Mouse (Mus musculus) olfactory bulb, adult 2 months (tissue): ENCODE measurements at regions not wholly inside any gene's neighbourhood (a gene's known extent, or its start where the extent isn't known, plus 50 kb on each side); places are given as distances from the start of the nearest gene placed in this dataset.

Experiments used
- H3K27ac ChIP-seq: fragments of 200-500 bp; 2 replicates; pipeline ENCODE4 v1.5.1; 2012; ENCODE audit warnings: low read depth, low read length; ENCODE audit not compliant: insufficient read depth
- H3K4me1 ChIP-seq: fragments of 200-500 bp; 2 replicates; pipeline ENCODE4 v1.6.1; 2012; ENCODE audit warnings: low read length; ENCODE audit not compliant: control insufficient read depth, insufficient read depth
- H3K4me3 ChIP-seq: fragments of 200-500 bp; 2 replicates; pipeline ENCODE4 v1.5.1; 2012; ENCODE audit warnings: mild to moderate bottlenecking, low read depth, low read length, moderate library complexity; ENCODE audit not compliant: insufficient read depth
- CTCF ChIP-seq: fragments of 200-500 bp; IDR thresholded peaks from 2 replicates; pipeline ENCODE4 v1.5.1; 2012; ENCODE audit warnings: low read depth, mild to moderate bottlenecking, low read length, moderate library complexity; ENCODE audit not compliant: insufficient read depth
- POLR2A ChIP-seq: fragments of 200-500 bp; IDR thresholded peaks from 2 replicates; pipeline ENCODE4 v1.6.1; 2012; ENCODE audit warnings: mild to moderate bottlenecking, low read depth, low read length, moderate library complexity; ENCODE audit not compliant: insufficient read depth
- WGBS: fragments of 180-500 bp; shearing (Covaris S2); methylation state at CpG from one replicate; pipeline ENCODE4 v1.1.7; 2018; 5-methylcytosine and 5-hydroxymethylcytosine counted together

DNA sequence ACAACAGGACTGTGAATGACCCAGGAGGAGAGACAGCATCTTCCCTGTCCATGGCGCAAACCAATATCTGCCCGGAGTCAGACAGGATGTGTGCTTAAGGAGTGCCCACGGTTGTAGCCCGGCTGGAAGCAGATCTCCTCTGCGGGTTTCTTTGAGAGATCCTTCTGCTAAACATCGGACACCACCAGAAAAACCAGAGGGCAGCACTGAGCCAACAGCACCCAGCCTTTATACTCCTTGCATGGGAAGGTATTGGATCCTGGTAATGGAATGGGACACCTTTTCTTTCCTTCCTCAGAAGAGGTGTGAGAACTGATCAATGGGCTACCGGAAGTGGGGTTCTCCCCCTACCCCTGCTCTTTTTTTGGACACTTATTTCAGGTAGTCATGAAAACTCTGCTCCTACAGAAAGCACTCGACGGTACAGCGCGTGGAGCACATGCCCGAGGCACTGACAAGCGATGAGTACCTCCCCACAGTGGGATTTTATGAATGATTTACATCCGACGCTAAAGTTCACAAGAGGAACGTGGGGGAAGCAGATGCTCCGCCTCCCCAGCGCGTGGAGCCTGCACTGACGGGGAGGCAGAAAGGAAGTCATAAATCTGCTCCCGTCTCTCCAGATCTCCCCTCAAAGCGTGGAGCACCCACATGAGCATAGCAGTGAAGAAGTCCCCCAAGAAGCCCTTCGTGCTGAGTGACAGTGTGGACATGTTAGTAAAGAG lies 278.9 kb downstream of the Vrk1 start:
- H3K4me3 ChIP-seq = no peak overlapping the region
- 79% methylated on average over 23 of the region's 23 CpGs for WGBS
- TF ChIP-seq POLR2A (no peak), CTCF (no peak)
- peaks cover 12% of the 10 kb centered on the region for H3K4me1 ChIP-seq
- H3K27ac ChIP-seq = no peak overlapping the region

DNA sequence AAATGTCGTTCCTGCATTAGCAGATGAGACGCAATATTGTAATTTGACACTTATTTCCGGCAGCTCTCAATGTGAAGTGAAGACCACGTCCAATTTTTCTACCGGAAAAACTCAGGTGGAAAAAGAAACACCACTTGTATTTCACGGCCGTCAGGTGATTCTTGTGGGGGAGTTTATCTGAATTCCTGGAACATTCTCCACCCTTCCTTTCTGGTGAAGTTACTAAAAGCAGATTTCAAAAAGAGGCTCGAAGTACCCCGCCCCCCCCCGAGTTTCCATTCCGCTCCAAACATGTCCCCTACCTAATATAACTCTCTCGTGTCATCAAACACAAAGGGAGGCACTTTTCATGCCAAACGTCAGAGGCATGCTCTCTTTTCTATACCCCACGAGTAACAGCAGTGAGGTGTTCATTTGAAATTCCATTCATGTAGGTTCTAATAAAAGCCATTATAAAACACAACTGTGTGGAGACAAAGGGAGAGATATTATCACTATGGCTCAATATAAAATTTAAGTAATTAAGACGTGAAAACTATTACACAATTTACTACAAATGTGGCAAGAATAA lies 281.5 kb downstream of the Vrk1 start:
- WGBS = 56% methylated on average over 15 of the region's 15 CpGs
- Histone ChIP-seq H3K27ac (no peak overlapping the region), H3K4me3 (no peak overlapping the region), H3K4me1 (0 out of 2 replicates have a peak, but pooled peaks cover 2% of the 10 kb centered on the region)
- no peak for TF ChIP-seq POLR2A
- no peak for TF ChIP-seq CTCF

DNA sequence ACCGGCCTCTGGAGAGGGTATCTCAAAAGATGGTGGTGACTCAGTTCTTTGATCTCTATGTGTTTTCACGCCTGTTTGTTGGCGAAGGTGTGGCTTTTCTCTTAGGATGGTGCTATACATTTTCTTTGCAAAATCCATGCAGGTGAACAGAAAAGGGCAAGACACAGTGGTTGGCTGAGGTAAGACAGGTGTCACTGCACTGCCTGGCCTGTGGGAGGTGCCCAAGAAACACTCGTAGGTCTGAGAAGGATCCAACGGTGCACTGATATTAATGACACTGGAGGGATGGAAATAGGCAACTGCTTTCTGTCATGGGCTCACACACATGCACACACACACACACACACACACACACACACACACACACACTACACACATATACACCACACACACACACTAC lies 283.1 kb downstream of the Vrk1 start:
- TF ChIP-seq CTCF = no peak
- TF ChIP-seq POLR2A = no peak
- no peak overlapping the region for H3K4me3 ChIP-seq
- no peak overlapping the region for H3K27ac ChIP-seq
- 67% methylated on average over 5 of the region's 5 CpGs for WGBS
- H3K4me1 ChIP-seq = 0 out of 2 replicates have a peak, but pooled peaks cover 2% of the 10 kb centered on the region

DNA sequence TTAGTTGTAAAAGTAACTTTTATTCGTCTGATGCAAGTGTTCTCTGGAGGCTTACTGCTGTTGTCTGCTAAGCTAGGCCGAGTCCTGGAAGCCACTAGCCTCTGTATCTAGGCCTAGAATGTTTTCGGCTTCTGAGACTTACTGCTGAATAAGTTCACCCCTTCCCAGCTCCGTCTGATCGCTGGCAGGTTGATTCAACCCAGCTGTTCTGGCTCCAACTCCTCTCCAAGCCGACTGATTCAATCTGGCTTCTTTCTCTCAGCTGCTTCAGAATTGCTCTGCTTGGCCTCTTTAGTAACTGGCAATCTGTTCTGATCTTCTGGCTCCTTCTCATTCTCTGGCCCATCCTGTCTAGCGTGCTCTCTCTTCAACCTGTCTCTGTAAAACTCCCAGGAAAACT lies 285.6 kb downstream of the Vrk1 start:
- no peak overlapping the region for H3K4me3 ChIP-seq
- TF ChIP-seq POLR2A = no peak
- TF ChIP-seq CTCF = no peak
- 0 out of 2 replicates have a peak, but pooled peaks cover 2% of the 10 kb centered on the region for H3K4me1 ChIP-seq
- WGBS = 68% methylated on average over 7 of the region's 7 CpGs
- H3K27ac ChIP-seq = no peak overlapping the region

DNA sequence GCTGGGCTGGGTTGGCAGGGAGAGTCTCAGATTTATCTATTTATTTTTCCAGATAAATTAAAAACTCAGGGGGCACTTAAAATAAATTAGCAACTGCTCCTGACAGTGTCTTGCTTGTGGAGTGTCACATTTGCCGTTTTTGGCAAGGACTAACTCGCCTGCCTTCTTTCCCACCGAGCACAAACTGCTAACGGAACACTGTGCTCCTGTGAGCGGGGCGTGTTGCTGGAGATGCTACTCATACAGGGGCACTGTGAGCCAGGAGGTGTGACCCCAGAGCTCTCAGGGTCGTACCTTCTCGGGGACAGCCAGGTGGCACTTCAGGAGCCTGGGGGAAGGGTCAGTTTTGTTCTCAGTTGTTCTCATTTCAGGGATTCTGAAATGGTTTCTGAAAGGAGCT lies 292.6 kb downstream of the Vrk1 start:
- Histone ChIP-seq H3K27ac (no peak overlapping the region), H3K4me1 (peaks cover 15% of the 10 kb centered on the region; the same call in 1 of the 2 replicates), H3K4me3 (no peak overlapping the region)
- no peak for TF ChIP-seq CTCF
- TF ChIP-seq POLR2A = no peak
- WGBS = 41% methylated on average over 8 of the region's 8 CpGs

DNA sequence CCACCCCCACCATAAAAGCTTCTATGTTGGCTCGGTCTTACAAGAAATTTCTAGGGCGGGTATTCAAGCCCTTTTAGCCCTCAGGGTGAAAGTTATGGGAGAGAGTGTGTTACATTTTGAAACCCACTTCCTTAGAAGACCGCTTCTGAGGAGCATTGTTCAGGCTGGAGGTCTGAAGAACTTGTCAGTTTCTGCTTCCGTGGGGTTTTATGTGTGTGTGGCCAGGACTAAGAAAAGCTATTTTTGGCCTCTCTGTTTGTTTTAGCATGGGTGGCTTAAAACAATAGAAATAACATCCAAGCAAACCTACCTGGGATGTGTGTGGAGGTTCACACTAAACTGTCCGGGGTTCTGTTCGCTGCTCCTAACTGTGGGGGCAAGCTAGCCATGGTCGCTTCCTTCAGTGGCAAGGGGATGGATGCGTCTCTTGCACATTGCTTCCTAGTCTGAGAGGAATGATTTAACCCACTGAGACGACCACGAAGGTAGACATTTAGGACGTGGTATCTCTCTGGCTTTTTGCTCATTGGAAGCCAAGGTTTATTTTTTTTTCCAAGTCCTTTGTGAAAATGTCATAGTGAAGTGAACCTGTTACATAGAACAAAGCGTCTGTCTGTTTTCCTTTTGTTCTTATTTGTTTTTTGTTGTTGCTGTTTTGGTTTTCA lies 298.4 kb downstream of the Vrk1 start:
- peaks cover 22% of the 10 kb centered on the region for H3K4me1 ChIP-seq
- 86% methylated on average over 12 of the region's 12 CpGs for WGBS
- no peak overlapping the region for H3K27ac ChIP-seq
- TF ChIP-seq CTCF (no peak), POLR2A (no peak)
- no peak overlapping the region for H3K4me3 ChIP-seq

DNA sequence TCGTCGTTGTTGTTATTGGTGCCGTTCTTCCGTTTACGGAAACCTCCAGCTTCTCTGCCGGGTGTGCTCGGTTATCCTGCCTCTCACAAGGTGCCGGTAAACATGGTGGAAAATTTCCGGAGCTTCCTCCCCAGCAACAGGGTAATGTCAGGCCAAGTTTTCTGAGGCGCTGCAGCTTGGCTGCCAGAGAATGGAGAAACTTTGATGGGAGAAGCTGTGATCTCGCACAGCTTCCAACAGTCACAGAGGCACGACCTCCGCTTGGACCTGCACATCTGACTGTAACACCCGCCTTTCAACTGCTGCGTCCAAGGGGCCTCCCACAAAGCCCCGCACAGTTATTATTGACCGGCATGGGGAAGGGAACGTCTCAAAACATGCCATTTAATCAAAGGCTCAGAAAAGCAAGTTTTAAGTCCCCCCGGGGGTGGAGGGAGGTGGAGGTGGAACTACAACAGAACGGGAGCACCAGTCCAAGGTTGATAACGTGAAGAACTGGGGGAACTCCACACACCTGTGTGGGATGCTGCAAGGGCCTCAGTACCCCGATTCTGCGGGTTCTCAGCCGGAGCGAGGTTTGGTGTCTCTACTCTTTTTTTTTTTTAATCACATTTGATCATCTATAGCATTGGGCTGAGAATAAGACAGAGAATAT lies 299.1 kb downstream of the Vrk1 start:
- TF ChIP-seq CTCF (no peak), POLR2A (no peak)
- no peak overlapping the region for H3K4me3 ChIP-seq
- no peak overlapping the region for H3K27ac ChIP-seq
- peaks cover 22% of the 10 kb centered on the region for H3K4me1 ChIP-seq
- WGBS = 78% methylated on average over 25 of the region's 25 CpGs

DNA sequence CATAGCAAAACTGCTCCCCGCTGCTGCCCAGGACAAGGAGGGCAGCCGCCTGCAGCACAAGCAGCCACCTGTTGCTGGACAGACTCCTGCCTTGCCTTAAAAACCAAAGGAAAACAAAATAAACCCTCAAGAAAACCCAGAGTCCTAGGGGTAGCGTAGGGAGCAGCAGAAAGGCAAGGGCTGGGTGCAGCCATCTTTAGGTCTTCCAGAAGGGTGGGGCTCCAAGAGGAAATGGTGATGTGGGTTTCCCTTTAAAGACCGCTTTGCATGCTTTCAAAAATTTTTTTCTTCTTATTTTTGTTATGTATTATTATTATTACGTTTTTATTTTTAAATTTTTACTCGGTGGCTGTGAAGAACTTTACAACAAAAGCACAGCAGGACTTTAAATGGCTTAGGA lies 300.1 kb downstream of the Vrk1 start:
- Histone ChIP-seq H3K4me3 (no peak overlapping the region), H3K4me1 (peaks cover 24% of the 10 kb centered on the region), H3K27ac (no peak overlapping the region)
- no peak for TF ChIP-seq CTCF
- TF ChIP-seq POLR2A = no peak
- 59% methylated on average over 6 of the region's 6 CpGs for WGBS
